Mouse (Mus musculus) midbrain, embryonic 15.5 days (tissue): ENCODE results near the gene Tcf21. TPM values are rescaled to one million over a fixed set of nuclear protein-coding genes. Genes with fewer than 3 reads are reported as not detected.
A peak's percentile ranks its signal among the peaks of the same experiment; 100 is the strongest.

ENCODE experiments used
- ATAC-seq: fragments of 200-750 bp; cut with Nextera tagmentation; replicated peaks from 2 replicates; pipeline ENCODE4 v1.8.0; 2017; ENCODE audit warnings: moderate TSS enrichment
- H3K27ac ChIP-seq: fragments of 300-500 bp; sonication (generic); 2 replicates; pipeline ENCODE4 v1.5.1; 2015; ENCODE audit warnings: mild to moderate bottlenecking, inconsistent platforms
- H3K27me3 ChIP-seq: fragments of 300-500 bp; sonication (generic); replicated peaks from 2 replicates; pipeline ENCODE4 v1.6.1; 2015; ENCODE audit warnings: inconsistent platforms
- H3K36me3 ChIP-seq: fragments of 300-500 bp; sonication (generic); replicated peaks from 2 replicates; pipeline ENCODE4 v1.6.1; 2015; ENCODE audit warnings: inconsistent platforms
- H3K4me1 ChIP-seq: fragments of 300-500 bp; sonication (generic); 2 replicates; pipeline ENCODE4 v1.6.1; 2015; ENCODE audit warnings: inconsistent platforms
- H3K4me2 ChIP-seq: fragments of 300-500 bp; sonication (generic); 2 replicates; pipeline ENCODE4 v1.6.1; 2015; ENCODE audit warnings: inconsistent platforms, mild to moderate bottlenecking, moderate library complexity
- H3K4me3 ChIP-seq: fragments of 300-500 bp; sonication (generic); 2 replicates; pipeline ENCODE4 v1.5.1; 2015; ENCODE audit warnings: mild to moderate bottlenecking, inconsistent platforms
- H3K9ac ChIP-seq: fragments of 300-500 bp; sonication (generic); 2 replicates; pipeline ENCODE4 v1.6.1; 2015; ENCODE audit warnings: mild to moderate bottlenecking, inconsistent platforms
- H3K9me3 ChIP-seq: fragments of 300-500 bp; sonication (generic); 2 replicates; pipeline ENCODE4 v1.6.1; 2016; ENCODE audit warnings: inconsistent platforms
- WGBS: fragments of 180-500 bp; shearing (Covaris S2); methylation state at CpG from one replicate; pipeline ENCODE4 v1.1.7; 2015; ENCODE audit warnings: mixed read lengths; 5-methylcytosine and 5-hydroxymethylcytosine counted together
- polyA plus RNA-seq: library from polyadenylated mRNA; unstranded; fragments of >200 nt; fragmentation: Nextera tagmentation; extraction: Ambion mirVana; gene quantifications from 2 replicates; pipeline ENCODE4 v1.2.1, GENCODE M21; 2015

Gene Tcf21
- polyA plus RNA-seq, 1 experiment from 2014 or later, result 0.31 TPM

GRCm38 (mm10) chr10:22822486-22822885 is 2.5 kb upstream of the Tcf21 start:
- H3K4me2 ChIP-seq, result no peak overlapping the region
- peaks cover 62% of the 10 kb centered on the region for H3K27me3 ChIP-seq
- H3K4me1 ChIP-seq, result peaks cover 5% of the 10 kb centered on the region; the same call in 1 of the 2 replicates
- H3K9ac ChIP-seq, result no peak overlapping the region
- H3K9me3 ChIP-seq, result no peaks in the 10 kb centered on the region
- ATAC-seq, result no peak
- H3K36me3 ChIP-seq, result no peaks in the 10 kb centered on the region
- no peak overlapping the region for H3K27ac ChIP-seq
- H3K4me3 ChIP-seq, result no peak overlapping the region
- WGBS, result 15% methylated on average over 5 of the region's 5 CpGs

- Histone ChIP-seq H3K9me3 (no peaks in the 10 kb centered on the region), H3K4me1 (peaks cover 5% of the 10 kb centered on the region; the same call in 1 of the 2 replicates), H3K27me3 (peaks cover 65% of the 10 kb centered on the region), H3K27ac (no peak overlapping the region), H3K4me3 (no peak overlapping the region), H3K4me2 (no peak overlapping the region), H3K9ac (no peak overlapping the region), H3K36me3 (no peaks in the 10 kb centered on the region)
- WGBS, result 5% methylated on average over 5 of the region's 5 CpGs
- no peak for ATAC-seq
These were observed 1.7 kb upstream of the Tcf21 start for GRCm38 (mm10) chr10:22821709-22822108.

GRCm38 (mm10) chr10:22821267-22821666 is 1.3 kb upstream of the Tcf21 start:
- 9% methylated on average over 1 of the region's 1 CpGs for WGBS
- ATAC-seq, result no peak
- no peaks in the 10 kb centered on the region for H3K36me3 ChIP-seq

GRCm38 (mm10) chr10:22820841-22821240 is 867 bp upstream of the Tcf21 start:
- no peak overlapping the region for H3K27ac ChIP-seq
- no peak overlapping the region for H3K4me2 ChIP-seq
- ATAC-seq, result no peak
- H3K4me1 ChIP-seq, result peaks cover 5% of the 10 kb centered on the region; the same call in 1 of the 2 replicates
- no peaks in the 10 kb centered on the region for H3K9me3 ChIP-seq
- H3K27me3 ChIP-seq, result peaks cover 73% of the 10 kb centered on the region
- H3K4me3 ChIP-seq, result no peak overlapping the region
- 7% methylated on average over 2 of the region's 2 CpGs for WGBS
- H3K36me3 ChIP-seq, result no peaks in the 10 kb centered on the region
- H3K9ac ChIP-seq, result no peak overlapping the region

More at GRCm38 (mm10) chr10:22821267-22821666, 1.3 kb upstream of the Tcf21 start:
- Histone ChIP-seq H3K27ac (no peak overlapping the region), H3K9ac (no peak overlapping the region), H3K4me2 (no peak overlapping the region), H3K4me3 (no peak overlapping the region), H3K27me3 (peaks cover 70% of the 10 kb centered on the region), H3K9me3 (no peaks in the 10 kb centered on the region), H3K4me1 (peaks cover 5% of the 10 kb centered on the region; the same call in 1 of the 2 replicates)

- no peaks in the 10 kb centered on the region for H3K9me3 ChIP-seq
- peaks cover 84% of the 10 kb centered on the region for H3K27me3 ChIP-seq
- no peak overlapping the region for H3K27ac ChIP-seq
- no peak overlapping the region for H3K4me3 ChIP-seq
- no peak overlapping the region for H3K9ac ChIP-seq
- no peak overlapping the region for H3K4me2 ChIP-seq
- peaks cover 5% of the 10 kb centered on the region; the same call in 1 of the 2 replicates for H3K4me1 ChIP-seq
- 1% methylated on average over 42 of the region's 42 CpGs for WGBS
- peak; percentile 41; the same call in 1 of the 2 replicates for ATAC-seq
- H3K36me3 ChIP-seq, result no peaks in the 10 kb centered on the region
These were observed 619 bp downstream of the Tcf21 start for GRCm38 (mm10) chr10:22819239-22819870.

GRCm38 (mm10) chr10:22818600-22819238 is 1.3 kb downstream of the Tcf21 start:
- Histone ChIP-seq H3K9me3 (no peaks in the 10 kb centered on the region), H3K4me2 (no peak overlapping the region), H3K27ac (no peak overlapping the region), H3K27me3 (peaks cover 82% of the 10 kb centered on the region), H3K9ac (no peak overlapping the region), H3K36me3 (no peaks in the 10 kb centered on the region), H3K4me1 (peaks cover 5% of the 10 kb centered on the region), H3K4me3 (no peak overlapping the region)
- 1% methylated on average over 12 of the region's 12 CpGs for WGBS
- ATAC-seq, result no peak

GRCm38 (mm10) chr10:22817976-22818375 is 2.0 kb downstream of the Tcf21 start:
- Histone ChIP-seq H3K4me3 (no peak overlapping the region), H3K4me2 (no peak overlapping the region), H3K27ac (no peak overlapping the region), H3K36me3 (no peaks in the 10 kb centered on the region), H3K9ac (no peak overlapping the region), H3K27me3 (peaks cover 80% of the 10 kb centered on the region), H3K4me1 (peaks cover 5% of the 10 kb centered on the region), H3K9me3 (no peaks in the 10 kb centered on the region)
- no peak for ATAC-seq
- 3% methylated on average over 4 of the region's 4 CpGs for WGBS

GRCm38 (mm10) chr10:22817561-22817960 is 2.4 kb downstream of the Tcf21 start:
- no peak for ATAC-seq
- Histone ChIP-seq H3K9me3 (no peaks in the 10 kb centered on the region), H3K9ac (no peak overlapping the region), H3K4me3 (no peak overlapping the region), H3K36me3 (no peaks in the 10 kb centered on the region), H3K27me3 (peaks cover 76% of the 10 kb centered on the region), H3K27ac (no peak overlapping the region), H3K4me2 (no peak overlapping the region), H3K4me1 (peaks cover 5% of the 10 kb centered on the region)
- 1% methylated on average over 18 of the region's 18 CpGs for WGBS

GRCm38 (mm10) chr10:22816237-22816762 is 3.7 kb downstream of the Tcf21 start:
- Histone ChIP-seq H3K27me3 (peaks cover 75% of the 10 kb centered on the region), H3K4me1 (peaks cover 5% of the 10 kb centered on the region), H3K36me3 (no peaks in the 10 kb centered on the region), H3K27ac (no peak overlapping the region), H3K9me3 (no peaks in the 10 kb centered on the region), H3K9ac (no peak overlapping the region), H3K4me3 (no peak overlapping the region), H3K4me2 (no peak overlapping the region)
- WGBS, result under 1% methylated on average over 28 of the region's 28 CpGs
- no peak for ATAC-seq

- Histone ChIP-seq H3K36me3 (no peaks in the 10 kb centered on the region), H3K9ac (no peak overlapping the region), H3K27ac (no peak overlapping the region), H3K4me1 (peaks cover 5% of the 10 kb centered on the region), H3K4me3 (no peak overlapping the region), H3K9me3 (no peaks in the 10 kb centered on the region), H3K4me2 (no peak overlapping the region), H3K27me3 (peaks cover 75% of the 10 kb centered on the region)
- under 1% methylated on average over 19 of the region's 19 CpGs for WGBS
- ATAC-seq, result no peak
These were observed 4.3 kb downstream of the Tcf21 start for GRCm38 (mm10) chr10:22815461-22816236.

GRCm38 (mm10) chr10:22814771-22815170 is 5.2 kb downstream of the Tcf21 start:
- 2% methylated on average over 2 of the region's 2 CpGs for WGBS
- H3K9ac ChIP-seq, result no peak overlapping the region
- ATAC-seq, result no peak

GRCm38 (mm10) chr10:22814294-22814693 is 5.7 kb downstream of the Tcf21 start:
- ATAC-seq, result no peak
- Histone ChIP-seq H3K4me2 (no peak overlapping the region), H3K9ac (no peak overlapping the region), H3K27me3 (peaks cover 76% of the 10 kb centered on the region), H3K4me1 (peaks cover 4% of the 10 kb centered on the region), H3K4me3 (no peak overlapping the region), H3K27ac (no peak overlapping the region), H3K9me3 (no peaks in the 10 kb centered on the region), H3K36me3 (no peaks in the 10 kb centered on the region)
- WGBS, result under 1% methylated on average over 4 of the region's 8 CpGs

More at GRCm38 (mm10) chr10:22814771-22815170, 5.2 kb downstream of the Tcf21 start:
- peaks cover 5% of the 10 kb centered on the region for H3K4me1 ChIP-seq
- no peak overlapping the region for H3K27ac ChIP-seq
- H3K4me3 ChIP-seq, result no peak overlapping the region
- H3K27me3 ChIP-seq, result peaks cover 76% of the 10 kb centered on the region
- no peaks in the 10 kb centered on the region for H3K9me3 ChIP-seq
- H3K36me3 ChIP-seq, result no peaks in the 10 kb centered on the region
- H3K4me2 ChIP-seq, result no peak overlapping the region
